In genomic region chr16:18068653-18069376, GRCm38 (mm10) we compare ENCODE assay signal across 28 mouse cellular contexts. TPM values are rescaled to one million over a fixed set of nuclear protein-coding genes. Genes with fewer than 3 reads are reported as not detected.
DNase-seq lines count a peak whose midpoint lies in the region; ATAC-seq and TF ChIP-seq lines count a peak whose summit lies in the region.
"Had no signal": no experiment of that assay in that cellular context is flagged by ENCODE, and none has a peak within 500 bp of the region (broad histone marks: within the 10 kb centered on the region; RNA-seq: fewer than 3 reads in every experiment).

No protein-coding gene starts in this region.

- TF ChIP-seq POLR2A in liver, adult 2 months (IDR thresholded peaks at IDR 0.05; ENCODE audit: extremely low read depth, insufficient read depth, low read length) = no peak
- no peak for TF ChIP-seq POLR2A in thymus, adult 2 months (IDR thresholded peaks at IDR 0.05; ENCODE audit: control insufficient read depth, extremely low read depth, insufficient read depth, low read length, poor library complexity)

- H3K4me1 ChIP-seq in hindbrain, embryonic 14.5 days (replicated peaks; ENCODE audit: control insufficient read depth, insufficient read depth, low read length) = peaks cover 17% of the 10 kb centered on the region
- peaks cover 26% of the 10 kb centered on the region for H3K4me1 ChIP-seq in hindbrain, embryonic 10.5 days (replicated peaks)
- H3K4me1 ChIP-seq in liver, adult 2 months (ENCODE audit: control insufficient read depth, insufficient read depth, low read length) = peaks cover 9% of the 10 kb centered on the region; the same call in 1 of the 2 replicates
- 0 out of 2 replicates have a peak, but pooled peaks cover 10% of the 10 kb centered on the region for H3K4me1 ChIP-seq in liver, postnatal 0 days (ENCODE audit: insufficient read depth)
- peaks cover 44% of the 10 kb centered on the region for H3K4me1 ChIP-seq in thymus, adult 2 months (replicated peaks; ENCODE audit: control insufficient read depth, insufficient read depth, low read length)

- DNase-seq in cerebellum, adult 11-12 months = peak; percentile 27
- DNase-seq in cerebellum, postnatal 14 days = no peak
- no peak for DNase-seq in hindbrain, embryonic 14.5 days (ENCODE audit: low spot score)
- no peak for DNase-seq in hindbrain, embryonic 10.5 days (ENCODE audit: low spot score)
- peak; percentile 74 for DNase-seq in liver, adult 2 months (ENCODE audit: extremely low read depth, low read depth, low spot score)
- DNase-seq in liver, postnatal 0 days = no peak
- peak; percentile 30 for DNase-seq in thymus, postnatal 4 days
- DNase-seq in thymus, adult 2 months = no peak
- DNase-seq: adrenal gland, adult 8-10 months; cerebellum, adult 9-10 months; embryo, embryonic 11 days; gastrocnemius, adult 2 months; heart, postnatal 14 days; layer of hippocampus, postnatal 36 days; left cerebral cortex, postnatal 4 days; liver, embryonic 13.5 days; lung, adult 2 months; lung, postnatal 10 days; right cerebral cortex, postnatal 25 days; spleen, adult 18-20 months had no signal

- no peak for TF ChIP-seq CTCF in liver, adult 2 months (IDR thresholded peaks at IDR 0.05; ENCODE audit: low read depth, low read length)
- no peak for TF ChIP-seq CTCF in liver, postnatal 0 days (IDR thresholded peaks at IDR 0.05; ENCODE audit: low read depth)
- no peak for TF ChIP-seq CTCF in thymus, adult 2 months (IDR thresholded peaks at IDR 0.05; ENCODE audit: borderline replicate concordance, control insufficient read depth, extremely low read depth, insufficient read depth, low read length, poor library complexity)

- H3K27ac ChIP-seq in hindbrain, embryonic 14.5 days = no peak overlapping the region
- H3K27ac ChIP-seq in hindbrain, embryonic 10.5 days = no peak overlapping the region
- peak overlapping the region; percentile 17; the same call in 1 of the 2 replicates for H3K27ac ChIP-seq in liver, adult 2 months (replicated peaks; ENCODE audit: insufficient read depth, low read depth, low read length)
- no peak overlapping the region for H3K27ac ChIP-seq in liver, postnatal 0 days (ENCODE audit: low read depth)
- no peak overlapping the region for H3K27ac ChIP-seq in thymus, adult 2 months (ENCODE audit: control insufficient read depth, insufficient read depth, low read length)
- H3K27ac ChIP-seq: embryonic facial prominence, embryonic 12.5 days; gastrocnemius, adult 2 months; liver, embryonic 13.5 days; macrophage had no signal

- no peak overlapping the region for H3K4me3 ChIP-seq in hindbrain, embryonic 14.5 days (replicated peaks; ENCODE audit: low read length)
- H3K4me3 ChIP-seq in hindbrain, embryonic 10.5 days = no peak overlapping the region
- no peak overlapping the region for H3K4me3 ChIP-seq in liver, adult 2 months (ENCODE audit: insufficient read depth, low read depth, low read length)
- H3K4me3 ChIP-seq in liver, postnatal 0 days (ENCODE audit: low read depth, low read length) = no peak overlapping the region
- no peak overlapping the region for H3K4me3 ChIP-seq in thymus, adult 2 months (ENCODE audit: control insufficient read depth, insufficient read depth, low read length)
- H3K4me3 ChIP-seq: embryonic facial prominence, embryonic 12.5 days; gastrocnemius, adult 2 months; liver, embryonic 13.5 days; myocyte had no signal

- H3K9ac ChIP-seq in hindbrain, embryonic 14.5 days = peak overlapping the region; percentile 35; the same call in 1 of the 2 replicates
- 0 out of 2 replicates have a peak overlapping the region, but pooled peaks have one; percentile 5 for H3K9ac ChIP-seq in liver, adult 2 months (ENCODE audit: low read depth, low read length)
- no peak overlapping the region for H3K9ac ChIP-seq in liver, postnatal 0 days (replicated peaks)
- H3K9ac ChIP-seq: embryonic facial prominence, embryonic 12.5 days; liver, embryonic 13.5 days had no signal

- H3K27me3 ChIP-seq in hindbrain, embryonic 14.5 days (ENCODE audit: control insufficient read depth, insufficient read depth, low read length) = no peaks in the 10 kb centered on the region
- no peaks in the 10 kb centered on the region for H3K27me3 ChIP-seq in hindbrain, embryonic 10.5 days (ENCODE audit: insufficient read depth, poor library complexity, severe bottlenecking)
- H3K27me3 ChIP-seq in liver, adult 2 months (ENCODE audit: control insufficient read depth, insufficient read depth, low read length) = no peaks in the 10 kb centered on the region
- H3K27me3 ChIP-seq in liver, postnatal 0 days (ENCODE audit: insufficient read depth, low read length) = no peaks in the 10 kb centered on the region
- no peaks in the 10 kb centered on the region for H3K27me3 ChIP-seq in thymus, adult 2 months (ENCODE audit: control insufficient read depth, insufficient read depth, low read length)
- H3K27me3 ChIP-seq: embryonic facial prominence, embryonic 12.5 days; liver, embryonic 13.5 days had no signal

- peaks cover 45% of the 10 kb centered on the region for H3K36me3 ChIP-seq in hindbrain, embryonic 14.5 days (replicated peaks; ENCODE audit: control insufficient read depth, insufficient read depth)
- H3K36me3 ChIP-seq in hindbrain, embryonic 10.5 days = peaks cover 61% of the 10 kb centered on the region
- 0 out of 2 replicates have a peak, but pooled peaks cover 2% of the 10 kb centered on the region for H3K36me3 ChIP-seq in liver, adult 2 months (ENCODE audit: control insufficient read depth, insufficient read depth, low read length)
- peaks cover 12% of the 10 kb centered on the region; the same call in 1 of the 2 replicates for H3K36me3 ChIP-seq in liver, postnatal 0 days (replicated peaks; ENCODE audit: insufficient read depth, low read length)
- peaks cover 4% of the 10 kb centered on the region; the same call in 1 of the 2 replicates for H3K36me3 ChIP-seq in thymus, adult 2 months (ENCODE audit: control insufficient read depth, insufficient read depth, low read length)

- H3K9me3 ChIP-seq in hindbrain, embryonic 14.5 days (ENCODE audit: control insufficient read depth, low read length) = no peaks in the 10 kb centered on the region
- no peaks in the 10 kb centered on the region for H3K9me3 ChIP-seq in hindbrain, embryonic 10.5 days
- H3K9me3 ChIP-seq in liver, postnatal 0 days (ENCODE audit: low read length) = no peaks in the 10 kb centered on the region
- H3K9me3 ChIP-seq: embryonic facial prominence, embryonic 12.5 days; liver, embryonic 13.5 days had no signal

- no peak for TF ChIP-seq EP300 in liver, postnatal 0 days (IDR thresholded peaks at IDR 0.05; ENCODE audit: low read depth)

- 84% methylated on average over 8 of the region's 8 CpGs for WGBS in hindbrain, embryonic 14.5 days
- 90% methylated on average over 8 of the region's 8 CpGs for WGBS in hindbrain, embryonic 10.5 days
- 81% methylated on average over 8 of the region's 8 CpGs for WGBS in liver, adult 2 months
- WGBS in liver, postnatal 0 days (ENCODE audit: insufficient replicate concordance) = 71% methylated on average over 8 of the region's 8 CpGs
- WGBS in thymus, adult 2 months = 92% methylated on average over 8 of the region's 8 CpGs

- ATAC-seq in hindbrain, embryonic 14.5 days (ENCODE audit: low FRiP score) = no peak
- no peak for ATAC-seq in liver, postnatal 0 days
- ATAC-seq: forebrain, embryonic 16.5 days; intestine, embryonic 16.5 days; midbrain, embryonic 16.5 days had no signal

- peak overlapping the region; percentile 74; the same call in 1 of the 2 replicates for H3K4me2 ChIP-seq in hindbrain, embryonic 14.5 days (replicated peaks)
- no peak overlapping the region for H3K4me2 ChIP-seq in liver, postnatal 0 days (ENCODE audit: low read depth, low read length)
- H3K4me2 ChIP-seq: embryonic facial prominence, embryonic 12.5 days; liver, embryonic 13.5 days had no signal

- H3K79me2 ChIP-seq in liver, adult 2 months (ENCODE audit: control insufficient read depth, insufficient read depth, low read length) = 0 out of 2 replicates have a peak, but pooled peaks cover 3% of the 10 kb centered on the region

RNA-seq across cellular contexts. Expression of gene Dgcr6, which starts 16.2 kb away (rescaled TPM):
- polyA plus RNA-seq in hindbrain, embryonic 14.5 days (2014; fragmentation: Nextera tagmentation; extraction: Ambion mirVana) = 128 and 156 TPM in 2 replicates
- polyA plus RNA-seq in hindbrain, embryonic 10.5 days (2016; fragmentation: Nextera tagmentation; extraction: Ambion mirVana) = 153 and 167 TPM in 2 replicates
- total RNA-seq in liver, adult 2 months (2014; rRNA removed) = 45.3 and 45.9 TPM in 2 replicates
- 103 and 121 TPM in 2 replicates for polyA plus RNA-seq in liver, adult 2 months (2012; rRNA removed)
- 23.2 and 24.4 TPM in 2 replicates for polyA plus RNA-seq in liver, postnatal 0 days (2015; fragmentation: Nextera tagmentation; extraction: Ambion mirVana)
- polyA plus RNA-seq in thymus, adult 2 months (2012; rRNA removed) = 110 and 117 TPM in 2 replicates

RNA-seq across cellular contexts. Expression of gene Prodh, which starts 21.2 kb away (rescaled TPM):
- polyA plus RNA-seq in hindbrain, embryonic 14.5 days (2014; fragmentation: Nextera tagmentation; extraction: Ambion mirVana) = 2.8 and 3.1 TPM in 2 replicates
- polyA plus RNA-seq in hindbrain, embryonic 10.5 days (2016; fragmentation: Nextera tagmentation; extraction: Ambion mirVana) = 9.7 and 13.4 TPM in 2 replicates
- total RNA-seq in liver, adult 2 months (2014; rRNA removed) = 246 and 376 TPM in 2 replicates
- 356 and 394 TPM in 2 replicates for polyA plus RNA-seq in liver, adult 2 months (2012; rRNA removed)
- polyA plus RNA-seq in liver, postnatal 0 days (2015; fragmentation: Nextera tagmentation; extraction: Ambion mirVana) = 2.9 and 3.0 TPM in 2 replicates
- 74.1 and 84.2 TPM in 2 replicates for polyA plus RNA-seq in thymus, adult 2 months (2012; rRNA removed)

RNA-seq across cellular contexts. Expression of gene Rtn4r, which starts 58.6 kb away (rescaled TPM):
- polyA plus RNA-seq in hindbrain, embryonic 14.5 days (2014; fragmentation: Nextera tagmentation; extraction: Ambion mirVana) = 22.7 and 26.2 TPM in 2 replicates
- polyA plus RNA-seq in hindbrain, embryonic 10.5 days (2016; fragmentation: Nextera tagmentation; extraction: Ambion mirVana) = 2.1 and 2.8 TPM in 2 replicates
- total RNA-seq in liver, adult 2 months (2014; rRNA removed) = not detected in 2 replicates
- polyA plus RNA-seq in liver, adult 2 months (2012; rRNA removed) = 0.07 TPM in 1 of 2 replicates, not detected in the other
- polyA plus RNA-seq in liver, postnatal 0 days (2015; fragmentation: Nextera tagmentation; extraction: Ambion mirVana) = 0.15 and 0.21 TPM in 2 replicates
- polyA plus RNA-seq in thymus, adult 2 months (2012; rRNA removed) = 5.7 and 6.6 TPM in 2 replicates
- total RNA-seq: CH12.LX; gastrocnemius, adult 2 months; neutrophil, adult 5-6 weeks had no signal
- polyA plus RNA-seq: macrophage had no signal

Comparison
In these comparisons a context has a peak if more than half of its experiments do, and no peak if none do; other contexts are left out.
1. DNase-seq: peak in cerebellum, adult 11-12 months (single experiment), liver, adult 2 months (single experiment) and thymus, postnatal 4 days (single experiment); none in cerebellum, postnatal 14 days (0 of 2), hindbrain, embryonic 14.5 days (single experiment), hindbrain, embryonic 10.5 days (single experiment), liver, postnatal 0 days (single experiment) and thymus, adult 2 months (single experiment).